Mouse (Mus musculus) hindbrain, embryonic 10.5 days (tissue): ENCODE results near the gene Ugt1a6a. TPM values are rescaled to one million over a fixed set of nuclear protein-coding genes. Genes with fewer than 3 reads are reported as not detected.
A peak's percentile ranks its signal among the peaks of the same experiment; 100 is the strongest.
"Not testable (repeated sequence)": the region's sequence is repeated elsewhere in the genome, so short reads cannot be mapped to it uniquely, and the experiment has no call there.

Experiments used
- DNase-seq: peaks from one replicate; pipeline ENCODE4 v3.0.0-alpha.2; 2017; ENCODE audit warnings: low spot score
- H3K27ac ChIP-seq: fragments of 300-500 bp; sonication (generic); 2 replicates; pipeline ENCODE4 v1.5.1; 2016; ENCODE audit warnings: mild to moderate bottlenecking, moderate library complexity
- H3K27me3 ChIP-seq: fragments of 300-500 bp; sonication (generic); 2 replicates; pipeline ENCODE4 v1.6.1; 2016; ENCODE audit warnings: mild to moderate bottlenecking; ENCODE audit not compliant: poor library complexity, insufficient read depth, severe bottlenecking
- H3K36me3 ChIP-seq: fragments of 300-500 bp; sonication (generic); 2 replicates; pipeline ENCODE4 v1.6.1; 2016; ENCODE audit warnings: mild to moderate bottlenecking, moderate library complexity
- H3K4me1 ChIP-seq: fragments of 300-500 bp; sonication (generic); replicated peaks from 2 replicates; pipeline ENCODE4 v1.6.1; 2016; ENCODE audit warnings: mild to moderate bottlenecking
- H3K4me3 ChIP-seq: fragments of 300-500 bp; sonication (generic); 2 replicates; pipeline ENCODE4 v1.5.1; 2016; ENCODE audit warnings: mild to moderate bottlenecking, moderate library complexity
- H3K9me3 ChIP-seq: fragments of 300-500 bp; sonication (generic); 2 replicates; pipeline ENCODE4 v1.6.1; 2016; ENCODE audit warnings: mild to moderate bottlenecking, moderate library complexity
- WGBS: fragments of 180-500 bp; shearing (Covaris S2); methylation state at CpG from one replicate; pipeline ENCODE4 v1.1.7; 2016; 5-methylcytosine and 5-hydroxymethylcytosine counted together
- polyA plus RNA-seq: library from polyadenylated mRNA; unstranded; fragments of >200 nt; fragmentation: Nextera tagmentation; extraction: Ambion mirVana; gene quantifications from 2 replicates; pipeline ENCODE4 v1.2.1, GENCODE M21; 2016

The Ugt1a6a gene
- polyA plus RNA-seq, 1 experiment from 2014 or later = 0.31 TPM

- DNase-seq = no peak
- H3K9me3 ChIP-seq = peaks cover 37% of the 10 kb centered on the region
- 43% methylated on average over 3 of the region's 3 CpGs for WGBS
These were observed 83.0 kb downstream of the Ugt1a6a start for GRCm38 (mm10) chr1:88217576-88217975.

GRCm38 (mm10) chr1:88218051-88218450 lies 83.4 kb downstream of the Ugt1a6a start:
- Histone ChIP-seq H3K27me3 (no peaks in the 10 kb centered on the region), H3K36me3 (no peaks in the 10 kb centered on the region), H3K4me1 (no peaks in the 10 kb centered on the region), H3K4me3 (no peak overlapping the region), H3K9me3 (peaks cover 32% of the 10 kb centered on the region), H3K27ac (no peak overlapping the region)
- WGBS = 75% methylated on average over 9 of the region's 9 CpGs
- peak; percentile 20 for DNase-seq

More at GRCm38 (mm10) chr1:88217576-88217975, 83.0 kb downstream of the Ugt1a6a start:
- Histone ChIP-seq H3K36me3 (no peaks in the 10 kb centered on the region), H3K27ac (no peak overlapping the region), H3K4me1 (no peaks in the 10 kb centered on the region), H3K4me3 (no peak overlapping the region), H3K27me3 (no peaks in the 10 kb centered on the region)

GRCm38 (mm10) chr1:88218591-88218990 lies 84.0 kb downstream of the Ugt1a6a start:
- H3K4me1 ChIP-seq = no peaks in the 10 kb centered on the region
- peaks cover 27% of the 10 kb centered on the region for H3K9me3 ChIP-seq
- no peak for DNase-seq
- no peak overlapping the region for H3K27ac ChIP-seq
- H3K36me3 ChIP-seq = no peaks in the 10 kb centered on the region
- H3K27me3 ChIP-seq = no peaks in the 10 kb centered on the region
- WGBS = 49% methylated on average over 4 of the region's 4 CpGs
- no peak overlapping the region for H3K4me3 ChIP-seq

DNA sequence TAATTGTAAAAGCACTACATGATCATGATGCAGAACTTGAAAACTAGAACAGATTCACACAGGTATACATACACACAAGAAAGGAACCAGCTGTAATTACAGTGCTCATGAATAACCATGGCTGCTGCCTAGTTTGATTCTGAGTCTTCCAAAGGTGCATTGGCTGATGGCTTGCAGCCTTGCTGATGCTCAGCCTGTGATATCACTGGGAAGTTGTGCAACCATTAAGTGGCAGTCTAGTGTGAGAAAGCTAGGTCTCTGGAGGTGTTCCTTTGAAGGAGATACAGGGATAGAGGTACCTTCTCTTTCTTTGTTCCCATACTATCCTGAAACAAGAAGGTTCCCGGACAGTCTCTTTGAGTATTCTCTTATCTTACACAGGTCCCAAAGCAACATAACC lies 84.4 kb downstream of the Ugt1a6a start:
- H3K4me3 ChIP-seq = no peak overlapping the region
- DNase-seq = no peak

DNA sequence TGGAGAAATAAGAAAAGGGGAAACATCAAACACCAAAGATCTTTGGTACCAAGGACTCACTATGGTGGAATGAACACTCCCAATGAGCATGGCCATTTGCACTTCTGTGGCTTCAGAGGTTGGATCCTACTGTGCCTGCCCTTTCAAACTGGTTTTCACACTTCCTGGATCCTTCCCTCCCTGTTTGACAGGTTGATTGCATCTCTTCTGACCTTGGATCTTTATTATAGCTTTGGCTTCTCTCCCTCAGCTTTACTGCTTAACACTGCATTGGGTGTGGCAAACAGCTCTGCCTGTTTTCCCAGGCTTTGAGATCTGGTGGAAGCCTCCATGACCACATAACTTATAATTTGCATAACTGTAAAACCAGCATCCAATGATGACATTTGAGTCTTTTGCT lies 85.7 kb downstream of the Ugt1a6a start:
- no peaks in the 10 kb centered on the region for H3K36me3 ChIP-seq

More for the DNA sequence above, 84.4 kb downstream of the Ugt1a6a start:
- no peaks in the 10 kb centered on the region for H3K36me3 ChIP-seq
- H3K27ac ChIP-seq = no peak overlapping the region
- no peaks in the 10 kb centered on the region for H3K4me1 ChIP-seq
- WGBS = 20% methylated on average over 1 of the region's 1 CpGs
- H3K27me3 ChIP-seq = no peaks in the 10 kb centered on the region
- H3K9me3 ChIP-seq = peaks cover 22% of the 10 kb centered on the region

GRCm38 (mm10) chr1:88222216-88222615 lies 87.6 kb downstream of the Ugt1a6a start:
- Histone ChIP-seq H3K36me3 (no peaks in the 10 kb centered on the region), H3K27me3 (no peaks in the 10 kb centered on the region), H3K4me3 (no peak overlapping the region), H3K4me1 (no peaks in the 10 kb centered on the region), H3K9me3 (peaks cover 20% of the 10 kb centered on the region), H3K27ac (no peak overlapping the region)
- 55% methylated on average over 2 of the region's 2 CpGs for WGBS
- no peak for DNase-seq

More for the DNA sequence above, 85.7 kb downstream of the Ugt1a6a start:
- Histone ChIP-seq H3K27me3 (no peaks in the 10 kb centered on the region), H3K27ac (no peak overlapping the region), H3K4me1 (no peaks in the 10 kb centered on the region), H3K4me3 (no peak overlapping the region), H3K9me3 (peaks cover 10% of the 10 kb centered on the region)
- no peak for DNase-seq

- not testable (repeated sequence) for H3K36me3 ChIP-seq, H3K4me3 ChIP-seq, H3K27ac ChIP-seq, DNase-seq, H3K4me1 ChIP-seq, H3K27me3 ChIP-seq
- peaks cover 28% of the 10 kb centered on the region for H3K9me3 ChIP-seq
These were observed 88.5 kb downstream of the Ugt1a6a start for GRCm38 (mm10) chr1:88223011-88223515.

DNA sequence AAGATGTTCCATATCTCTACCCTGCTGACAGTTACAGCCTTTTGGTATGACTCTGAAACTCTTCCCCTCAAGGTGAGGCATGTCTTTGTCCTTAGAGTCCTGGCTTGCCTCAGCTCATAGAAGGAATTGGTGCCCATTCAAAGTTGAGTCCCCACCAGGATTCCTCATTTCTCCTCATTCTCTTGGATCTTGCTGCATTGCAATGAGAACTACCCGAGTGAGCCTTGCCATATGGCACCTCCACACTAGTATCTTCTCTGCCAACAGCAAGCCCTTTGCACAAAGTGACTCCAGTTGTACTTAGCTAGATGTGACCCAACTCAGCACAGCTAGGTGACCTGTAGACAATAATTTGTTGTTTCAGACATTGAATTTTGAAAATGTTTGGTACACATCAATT lies 89.0 kb downstream of the Ugt1a6a start:
- Histone ChIP-seq H3K27ac (no peak overlapping the region), H3K36me3 (no peaks in the 10 kb centered on the region)

GRCm38 (mm10) chr1:88224029-88224776 lies 89.6 kb downstream of the Ugt1a6a start:
- H3K9me3 ChIP-seq = peaks cover 40% of the 10 kb centered on the region
- WGBS = 71% methylated on average over 2 of the region's 2 CpGs
- H3K36me3 ChIP-seq = no peaks in the 10 kb centered on the region
- H3K27ac ChIP-seq = no peak overlapping the region
- H3K4me1 ChIP-seq = no peaks in the 10 kb centered on the region
- DNase-seq = no peak
- H3K27me3 ChIP-seq = no peaks in the 10 kb centered on the region
- no peak overlapping the region for H3K4me3 ChIP-seq

More for the DNA sequence above, 89.0 kb downstream of the Ugt1a6a start:
- peak; percentile 6 for DNase-seq
- Histone ChIP-seq H3K4me1 (no peaks in the 10 kb centered on the region), H3K4me3 (no peak overlapping the region), H3K9me3 (peaks cover 34% of the 10 kb centered on the region), H3K27me3 (no peaks in the 10 kb centered on the region)
- 57% methylated on average over 1 of the region's 1 CpGs for WGBS

- WGBS = 40% methylated on average over 2 of the region's 2 CpGs
- H3K4me3 ChIP-seq, DNase-seq: not testable (repeated sequence)
These were observed 90.7 kb downstream of the Ugt1a6a start for GRCm38 (mm10) chr1:88225301-88225700.

DNA sequence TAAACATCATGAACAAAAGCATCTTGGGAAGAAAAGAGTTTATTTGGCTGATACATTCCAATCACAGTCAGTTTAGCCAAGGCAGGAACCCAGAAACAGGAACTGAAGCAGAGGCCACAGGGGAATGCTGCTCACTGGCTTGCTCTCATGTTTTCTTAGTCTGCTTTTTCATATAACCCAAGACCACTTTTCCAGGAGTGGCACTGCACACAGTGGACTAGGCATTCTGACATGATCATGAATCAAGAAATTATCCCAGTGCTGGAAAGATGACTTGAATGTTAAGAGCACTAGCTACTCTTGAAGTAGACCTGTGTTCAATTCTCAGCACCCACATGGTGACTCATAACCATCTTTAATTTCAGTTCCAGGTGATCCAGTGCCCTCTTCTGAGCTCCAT lies 91.1 kb downstream of the Ugt1a6a start:
- H3K27ac ChIP-seq = no peak overlapping the region
- no peak for DNase-seq
- no peaks in the 10 kb centered on the region for H3K4me1 ChIP-seq
- H3K9me3 ChIP-seq = peaks cover 55% of the 10 kb centered on the region
- H3K36me3 ChIP-seq = no peaks in the 10 kb centered on the region
- H3K27me3 ChIP-seq = no peaks in the 10 kb centered on the region
- no peak overlapping the region for H3K4me3 ChIP-seq

More at GRCm38 (mm10) chr1:88225301-88225700, 90.7 kb downstream of the Ugt1a6a start:
- peaks cover 51% of the 10 kb centered on the region for H3K9me3 ChIP-seq
- not testable (repeated sequence) for H3K4me1 ChIP-seq, H3K27ac ChIP-seq, H3K36me3 ChIP-seq, H3K27me3 ChIP-seq

DNA sequence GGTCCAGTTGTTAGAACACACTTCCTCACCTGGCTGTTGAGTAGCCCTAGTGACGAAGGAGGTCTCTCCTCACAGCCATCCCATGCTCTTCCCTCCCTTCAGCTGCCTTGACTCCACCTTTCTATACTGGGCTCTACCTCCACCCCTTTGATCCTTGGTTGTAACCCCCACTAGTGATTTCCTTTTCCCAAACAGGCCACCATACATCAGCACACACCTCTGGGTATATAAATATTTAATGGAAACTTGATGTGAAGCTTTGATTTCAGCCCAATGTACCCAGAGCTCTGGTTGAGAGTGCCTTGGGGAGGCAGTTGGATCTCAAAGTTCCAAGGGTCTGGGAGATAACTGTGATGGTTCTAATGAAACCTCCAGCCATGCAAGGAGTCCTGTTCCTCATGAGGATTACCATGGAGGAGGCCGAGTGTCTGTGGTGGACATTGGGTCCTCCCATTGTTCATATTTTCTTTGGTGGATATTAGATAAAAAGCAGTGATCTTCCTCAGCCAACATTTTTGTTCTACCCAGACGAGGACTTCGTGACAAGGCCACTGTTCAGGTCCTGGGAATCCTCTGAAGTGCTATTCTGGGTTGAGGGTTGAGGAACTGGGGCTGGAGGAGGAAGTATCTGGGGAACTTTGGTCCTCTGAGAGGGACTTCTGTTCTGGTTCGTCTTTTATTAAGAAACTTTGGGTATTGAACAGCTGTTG lies 92.2 kb downstream of the Ugt1a6a start, which contains the start of gene Mroh2a:
Mroh2a (plus strand) TSS at position 317 of the 710 bp plus-strand sequence.
- Histone ChIP-seq H3K4me1 (no peaks in the 10 kb centered on the region), H3K27ac (no peak within 1 kb of the TSS), H3K36me3 (no peaks in the 10 kb centered on the region), H3K4me3 (no peak within 1 kb of the TSS), H3K9me3 (peaks cover 66% of the 10 kb centered on the region), H3K27me3 (no peaks in the 10 kb centered on the region)
- 56% methylated on average over 5 of the region's 5 CpGs for WGBS
- peak; percentile 2 for DNase-seq

- H3K4me3 ChIP-seq = no peak overlapping the region
- no peak overlapping the region for H3K27ac ChIP-seq
- H3K27me3 ChIP-seq = no peaks in the 10 kb centered on the region
- 63% methylated on average over 2 of the region's 2 CpGs for WGBS
- no peak for DNase-seq
- no peaks in the 10 kb centered on the region for H3K36me3 ChIP-seq
- H3K9me3 ChIP-seq = peaks cover 73% of the 10 kb centered on the region
- no peaks in the 10 kb centered on the region for H3K4me1 ChIP-seq
These were observed 92.9 kb downstream of the Ugt1a6a start for GRCm38 (mm10) chr1:88227482-88227881.
